Mouse (Mus musculus) erythroblast, adult 5-6 weeks (primary cell): Measurements from ENCODE around the gene Muc20. TPM values are rescaled to one million over a fixed set of nuclear protein-coding genes. Genes with fewer than 3 reads are reported as not detected.

Source experiments
- ATAC-seq: replicated peaks from 2 replicates; pipeline ENCODE4 v1.8.0; 2016; ENCODE audit warnings: moderate number of reproducible peaks, mild to moderate bottlenecking, moderate TSS enrichment, inconsistent platforms; ENCODE audit not compliant: poor library complexity, low FRiP score, severe bottlenecking
- total RNA-seq, 2 experiments: library from RNA; stranded (forward) in 1 of 2; stranded (reverse) in 1 of 2; fragments of 150-400 nt in 1 of 2; fragments of 200-764, 138-1000 nt in 1 of 2; gene quantifications; 2 replicates each; pipeline versions ENCODE4 v1.2.3 to v1.2.4; 2015 to 2017; ENCODE audit warnings: low replicate concordance in 2 of 2

The Muc20 gene
- total RNA-seq, 2 experiments from 2014 or later, result not detected

DNA sequence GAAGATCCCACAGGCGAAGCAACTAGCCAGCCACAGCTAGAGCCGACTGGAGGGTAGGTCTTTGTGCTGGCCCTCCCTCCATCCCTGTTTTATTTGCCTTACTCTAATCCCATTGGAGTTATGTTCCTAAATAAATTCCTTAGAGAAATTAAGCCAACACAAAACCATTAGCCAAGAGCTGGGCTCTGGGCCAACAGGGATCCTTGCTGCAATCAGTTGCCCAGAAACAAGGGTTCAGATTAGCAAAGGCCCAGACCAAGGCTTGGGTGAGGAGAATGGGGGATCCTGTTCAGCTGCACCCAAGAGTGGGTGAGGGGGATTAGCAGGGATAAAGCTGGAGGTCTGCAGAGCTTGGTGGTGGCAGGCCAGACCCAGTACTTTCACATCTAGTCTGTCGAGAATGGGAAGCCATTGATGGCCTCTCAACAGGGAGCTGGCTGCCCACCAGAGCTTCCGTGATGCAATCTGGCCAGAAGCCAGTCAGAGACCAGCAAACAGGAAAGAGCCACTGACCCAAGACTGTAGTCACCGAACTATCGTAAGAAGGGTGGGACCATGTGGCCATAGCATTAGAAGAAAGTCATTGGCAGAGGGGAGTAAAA lies 6.1 kb upstream of the Muc20 start:
- no peak for ATAC-seq

DNA sequence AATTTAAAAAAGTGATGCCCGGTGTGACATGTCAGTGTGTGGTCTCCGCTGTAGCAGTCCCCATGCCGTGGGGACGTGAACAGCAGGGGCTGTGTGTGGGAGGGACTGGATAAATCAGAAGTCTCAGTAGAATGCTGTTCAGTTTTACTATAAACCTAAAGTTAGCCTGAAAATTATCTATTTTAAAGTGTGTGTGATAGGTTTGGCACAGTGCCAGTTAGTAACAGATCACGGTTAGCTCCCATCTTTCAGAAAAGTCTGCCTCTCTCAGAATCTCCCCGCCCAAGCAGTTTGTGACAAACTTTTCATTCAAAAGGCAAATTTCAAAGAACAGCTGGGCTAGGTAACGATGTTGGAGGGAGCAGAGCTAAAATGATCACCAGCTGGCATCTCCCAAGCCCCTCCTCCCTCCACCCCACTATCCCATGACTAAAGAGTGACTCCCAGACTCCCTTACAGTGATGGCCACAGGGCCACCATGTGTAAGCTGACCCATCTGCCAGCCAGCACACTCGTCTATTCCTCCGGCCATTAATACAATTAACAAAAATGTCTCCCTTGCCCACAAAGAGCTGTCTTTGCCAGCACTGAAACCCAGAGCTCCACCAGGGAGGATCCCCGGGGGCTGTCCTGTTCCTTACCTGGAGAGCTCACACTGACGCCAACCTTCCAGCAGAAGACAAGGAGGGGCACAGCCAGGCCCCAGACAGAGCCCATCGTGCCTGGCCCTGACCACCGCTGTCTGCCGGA lies 384 bp downstream of the Muc20 start:
- ATAC-seq, result no peak

DNA sequence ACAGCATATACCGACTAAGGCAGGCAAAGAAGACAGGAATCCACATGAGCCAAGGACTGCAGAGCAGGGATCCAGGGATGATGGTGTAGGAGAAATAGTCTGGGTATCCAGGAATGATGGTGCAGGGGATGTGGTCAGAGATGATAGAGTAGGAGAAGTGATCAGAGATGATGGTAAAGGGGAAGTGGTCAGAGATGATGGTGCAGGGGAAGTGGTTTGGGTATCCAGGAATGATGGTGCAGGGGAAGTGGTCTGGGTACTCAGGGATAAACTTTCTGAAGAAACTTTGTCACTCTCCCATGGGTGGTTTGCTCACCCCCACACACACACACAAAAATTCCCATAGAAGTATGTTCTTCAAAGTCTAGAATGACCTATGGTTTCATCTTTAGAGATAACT lies 2.1 kb downstream of the Muc20 start:
- no peak for ATAC-seq

DNA sequence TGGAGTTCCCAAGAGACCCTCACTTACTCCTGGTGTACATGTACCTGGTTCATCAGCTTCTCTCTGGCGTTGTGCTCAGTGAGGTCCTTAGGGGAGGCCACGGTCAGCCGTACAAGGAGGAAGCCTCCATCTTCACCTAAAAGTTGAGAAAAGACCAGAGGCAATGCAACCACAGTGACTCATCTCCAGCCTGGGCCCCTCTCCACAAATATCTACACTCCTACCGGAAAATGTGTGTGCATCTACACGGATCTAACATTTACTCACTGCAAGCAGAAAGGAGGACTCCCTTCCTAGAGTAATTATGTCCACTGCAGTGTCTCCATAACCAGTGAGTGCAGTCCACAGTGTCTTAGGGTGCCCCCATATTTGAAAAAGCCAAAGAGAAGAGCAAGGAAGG lies 7.2 kb downstream of the Muc20 start:
- no peak for ATAC-seq

DNA sequence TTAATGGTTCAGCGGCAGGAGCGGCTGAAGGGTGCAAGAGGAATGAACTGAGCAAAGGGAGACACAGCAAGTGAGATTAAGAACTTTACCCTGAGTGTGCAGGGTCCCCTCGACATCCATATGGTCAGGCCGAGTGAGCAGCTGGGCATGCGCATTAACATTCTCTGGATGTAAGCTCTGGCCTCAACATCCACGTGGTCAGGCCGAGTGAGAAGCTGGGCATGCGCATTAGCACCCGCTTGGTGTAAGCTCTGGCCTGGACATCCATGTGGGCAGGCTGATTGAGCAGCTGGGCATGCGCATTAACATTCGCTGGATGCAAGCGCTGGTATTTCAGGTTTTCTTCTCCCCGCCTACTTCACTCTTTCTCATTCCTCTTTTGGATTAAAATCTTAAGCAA lies 12.4 kb downstream of the Muc20 start:
- ATAC-seq, result no peak

DNA sequence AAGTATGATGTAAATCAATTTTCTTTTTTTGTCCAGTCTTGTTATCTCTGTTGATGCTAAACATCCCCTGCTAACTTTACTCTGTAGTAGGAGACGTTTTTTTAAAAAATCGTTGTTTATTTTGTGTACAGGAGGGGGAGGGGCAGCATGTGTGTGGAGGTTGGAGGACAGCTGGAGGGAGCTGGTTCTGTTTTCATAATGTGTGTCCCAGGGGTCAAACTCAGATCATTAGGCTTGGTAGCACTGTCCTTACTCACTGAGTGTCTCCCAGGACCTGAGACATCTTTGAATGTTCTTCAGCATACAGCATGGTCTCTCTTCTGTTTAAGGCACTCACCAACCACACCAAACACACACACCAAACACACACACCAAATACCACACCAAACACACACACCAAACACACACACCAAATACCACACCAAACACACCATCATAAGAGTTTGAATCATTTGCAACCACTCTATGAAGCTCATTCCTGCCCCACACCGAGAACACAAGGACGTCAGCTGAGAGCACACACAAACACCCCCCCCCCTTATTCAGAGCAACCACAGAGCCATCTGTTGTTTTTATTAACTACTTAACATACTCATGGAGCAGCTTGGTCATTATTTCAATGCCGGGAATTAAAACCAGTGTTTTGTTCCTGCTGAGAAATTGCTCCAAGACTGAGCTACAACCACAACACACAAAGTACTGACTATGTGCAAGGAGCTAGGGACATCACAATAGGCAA lies 13.7 kb downstream of the Muc20 start:
- no peak for ATAC-seq

DNA sequence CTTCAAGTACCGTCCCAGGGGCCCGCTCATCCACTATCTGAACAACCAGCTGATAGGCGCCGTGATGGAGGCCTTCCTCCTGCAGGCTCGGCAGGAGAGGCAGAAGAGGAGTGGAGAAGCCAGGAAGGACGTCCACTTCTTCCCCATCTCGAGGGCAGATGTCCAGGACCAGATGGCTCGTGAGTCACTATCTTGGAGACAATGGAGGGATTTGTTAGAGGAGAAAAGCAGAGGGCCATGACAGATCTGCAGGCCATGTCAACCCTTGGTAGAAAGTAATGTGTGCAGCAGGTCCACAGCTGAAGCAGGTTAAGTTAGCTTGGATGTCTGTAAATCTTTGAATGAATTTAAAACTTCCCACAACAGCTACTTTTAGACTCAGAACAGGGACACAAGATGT lies 18.3 kb downstream of the Muc20 start:
- ATAC-seq, result no peak

DNA sequence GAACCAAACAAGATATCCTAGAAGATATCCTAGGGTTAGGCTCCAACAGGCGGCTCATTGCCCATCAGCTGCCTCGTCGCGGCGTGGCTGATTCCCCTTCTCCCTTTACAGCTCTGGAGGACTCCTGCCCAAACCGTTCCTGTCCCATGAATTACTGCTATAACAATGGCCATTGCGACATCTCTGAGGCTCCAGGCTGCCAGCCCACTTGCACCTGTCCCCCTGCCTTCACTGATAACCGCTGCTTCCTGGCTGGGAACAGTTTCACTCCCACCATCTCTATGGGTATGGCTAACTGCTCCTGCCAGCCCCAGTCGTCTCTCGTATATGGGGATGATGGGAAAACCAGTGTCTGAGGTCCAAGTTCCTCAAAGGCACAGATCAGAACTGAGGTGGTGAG lies 20.6 kb downstream of the Muc20 start:
- no peak for ATAC-seq

DNA sequence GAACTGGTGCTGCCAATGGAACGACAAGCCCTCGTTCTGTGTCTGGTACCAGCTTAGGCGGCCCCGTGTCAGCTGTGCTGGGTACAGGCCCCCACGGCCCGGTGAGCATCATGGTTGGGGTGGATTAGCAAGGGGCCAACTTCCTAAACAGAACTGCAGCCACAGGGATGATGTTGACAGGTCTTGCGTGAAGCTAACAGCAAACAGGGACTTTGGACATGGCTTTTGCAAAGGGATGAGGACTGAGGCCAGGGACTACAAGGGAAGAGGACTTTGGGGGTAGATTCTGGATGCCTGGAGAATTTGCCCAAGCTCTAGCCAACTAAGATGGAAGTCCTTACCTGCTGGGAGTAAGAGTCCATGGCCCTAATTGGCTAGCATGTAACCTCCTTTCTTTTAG lies 30.3 kb downstream of the Muc20 start:
- no peak for ATAC-seq

DNA sequence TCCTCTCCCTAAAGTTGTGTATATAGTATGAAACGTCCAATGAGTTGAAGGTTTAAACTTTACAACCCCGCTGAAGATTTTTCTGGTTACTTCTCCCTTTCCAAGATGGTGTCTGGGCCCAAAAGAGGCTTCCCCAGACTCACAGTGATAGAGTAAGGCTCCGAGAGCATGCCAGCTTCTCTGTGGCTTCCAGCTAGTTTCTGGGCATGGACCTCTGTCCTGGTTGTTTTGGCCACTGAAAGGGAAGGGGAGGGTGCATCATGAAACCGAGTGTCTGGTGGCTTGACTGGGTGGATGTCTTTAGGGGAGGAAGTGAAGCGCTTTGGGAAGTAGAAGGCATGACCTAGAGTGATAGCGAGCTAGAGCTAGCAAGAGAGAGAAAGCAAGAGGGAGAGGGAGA lies 32.3 kb downstream of the Muc20 start:
- ATAC-seq, result no peak

DNA sequence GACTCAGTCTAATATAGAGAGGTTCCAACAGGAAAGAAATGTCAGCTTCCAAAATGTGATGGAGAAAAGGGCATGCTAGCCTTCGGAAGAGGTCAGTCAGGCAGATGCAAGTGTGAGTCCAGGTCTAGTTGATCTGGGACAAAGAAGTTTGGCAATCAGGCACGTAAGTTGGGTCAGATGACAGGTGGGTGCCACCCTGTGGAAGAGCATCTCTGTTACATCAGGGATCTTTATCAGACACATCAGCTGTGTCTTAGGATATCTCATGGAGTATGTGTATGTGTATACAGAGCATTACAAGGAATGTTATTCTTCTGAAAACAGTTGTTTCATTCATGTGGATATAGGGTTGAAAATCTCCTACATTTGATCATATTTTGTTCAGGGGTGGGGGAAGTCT lies 32.7 kb downstream of the Muc20 start:
- no peak for ATAC-seq

DNA sequence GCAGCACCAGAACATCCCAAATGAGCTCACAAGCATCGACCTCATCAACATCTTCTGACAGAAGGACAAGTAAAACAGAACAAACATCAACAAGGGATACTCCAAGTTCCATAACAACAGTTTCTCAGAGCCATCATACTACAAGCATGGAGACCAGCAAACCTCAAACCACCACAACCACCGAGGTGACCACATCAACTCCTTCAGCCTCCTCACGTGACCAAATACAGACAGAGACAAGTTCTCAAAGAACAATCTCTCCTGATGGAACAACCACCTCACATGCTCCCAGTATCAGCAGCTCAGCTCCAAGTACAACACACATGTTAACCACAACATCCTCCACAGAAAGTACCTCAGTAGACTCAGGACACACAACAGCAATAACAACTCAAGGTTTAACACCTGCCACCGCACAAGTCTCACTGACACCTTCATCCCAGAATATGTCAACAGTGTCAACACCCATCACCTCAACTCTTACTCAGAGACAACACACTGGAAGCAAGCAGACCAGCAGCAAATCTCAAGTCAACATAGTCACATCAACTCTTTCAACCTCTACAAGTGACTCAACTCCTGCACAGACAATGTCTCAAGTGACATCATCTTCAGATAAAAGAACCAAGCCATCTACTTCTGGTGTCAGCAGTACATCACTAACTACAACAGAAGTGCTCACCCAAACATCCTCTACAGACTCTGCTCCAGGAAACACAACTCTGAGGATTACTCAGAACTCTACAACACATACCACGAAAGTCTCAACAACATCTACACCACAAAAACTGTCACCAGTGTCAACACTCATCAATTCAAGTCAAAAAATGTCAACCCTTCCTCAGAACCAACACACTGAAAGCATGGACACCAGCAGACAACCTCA lies 46.8 kb downstream of the Muc20 start:
- no peak for ATAC-seq

DNA sequence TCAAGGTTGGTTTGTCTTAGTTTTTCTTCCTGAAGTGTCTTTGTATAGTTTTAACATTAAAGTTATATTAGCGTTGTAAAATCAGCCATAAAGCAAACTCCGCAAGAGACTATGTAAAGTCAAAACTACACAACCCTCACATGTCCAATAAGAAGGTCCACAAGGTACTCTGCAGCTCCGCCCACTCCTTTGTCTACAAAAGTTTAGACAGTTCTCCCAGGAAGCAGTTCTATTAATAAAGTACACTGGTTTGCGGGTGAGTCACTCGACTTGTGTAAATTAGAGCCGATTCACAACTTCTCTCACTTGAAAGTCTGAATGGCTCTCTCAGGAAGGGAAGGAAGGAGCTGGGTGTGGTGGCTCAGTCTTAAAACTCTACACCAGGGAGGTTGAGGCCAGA lies 51.4 kb downstream of the Muc20 start:
- no peak for ATAC-seq

DNA sequence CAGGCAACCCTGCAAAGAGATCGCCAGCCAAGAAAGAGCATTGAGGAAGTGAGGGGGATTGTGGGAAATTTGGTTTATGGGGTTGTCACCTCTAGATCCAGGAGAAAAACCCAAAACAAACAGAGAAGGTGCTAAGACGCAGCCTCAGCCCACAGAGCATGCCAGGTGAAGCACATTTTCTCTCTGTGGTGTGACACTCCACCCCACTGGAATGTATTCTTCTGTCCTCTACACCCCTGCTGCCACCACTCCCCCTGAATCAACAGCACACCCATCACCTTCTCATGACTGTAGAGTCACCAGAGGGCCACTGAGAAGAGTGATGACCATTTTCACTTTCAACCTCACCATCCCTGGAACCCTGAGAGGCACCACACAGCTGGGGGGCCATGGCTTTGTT lies 54.5 kb downstream of the Muc20 start:
- ATAC-seq, result no peak

DNA sequence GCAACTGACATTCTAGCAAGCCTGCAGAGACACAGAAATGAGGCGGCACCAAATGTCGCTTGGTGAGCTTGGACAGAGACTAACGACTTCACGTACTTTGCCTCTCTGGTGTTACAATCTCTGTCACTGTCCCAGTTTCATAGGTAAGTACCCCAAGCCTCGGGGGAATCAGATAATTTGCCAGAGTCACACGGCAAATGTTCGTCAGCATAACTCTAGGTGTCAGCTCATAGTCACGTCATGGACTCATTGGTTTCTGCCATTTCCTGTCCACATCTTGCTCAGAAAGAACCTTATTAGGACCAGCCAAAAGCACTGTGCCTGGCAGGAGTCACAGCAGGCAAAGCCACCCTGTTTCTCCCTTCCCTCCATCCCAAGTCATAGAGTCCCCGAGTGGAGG lies 55.9 kb downstream of the Muc20 start:
- ATAC-seq, result no peak

DNA sequence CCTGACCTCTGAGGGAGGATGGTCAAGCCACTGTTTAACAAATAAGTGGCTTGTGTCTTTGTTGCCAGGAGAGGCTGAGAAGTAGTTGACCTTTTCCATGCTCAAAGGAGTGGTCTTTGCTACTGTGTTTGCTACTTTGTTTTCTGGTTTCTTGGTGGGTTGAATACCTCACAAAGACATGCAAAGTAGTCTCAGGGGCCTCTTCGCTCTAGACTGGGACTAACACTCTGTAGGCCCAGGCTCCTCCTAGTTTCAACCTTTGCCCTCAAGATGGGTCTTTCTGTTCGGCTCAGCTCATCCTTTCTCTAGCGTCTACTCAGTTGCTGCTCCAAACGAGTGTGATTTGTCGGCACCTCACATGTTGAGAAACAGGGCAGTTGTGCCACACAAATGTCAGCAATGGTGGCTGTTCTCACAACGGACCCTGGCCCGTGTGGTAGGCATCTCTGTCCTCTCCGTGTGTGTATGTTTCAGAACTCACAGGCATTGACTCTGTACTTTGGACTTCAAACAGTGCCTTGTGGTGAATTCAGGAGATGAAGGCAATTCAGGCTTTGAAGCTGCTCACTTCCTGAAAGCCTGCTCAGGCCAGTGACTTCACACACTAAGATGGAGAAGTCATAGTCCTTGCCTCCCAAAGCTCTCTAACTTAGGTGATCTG lies 57.1 kb downstream of the Muc20 start:
- ATAC-seq, result no peak

DNA sequence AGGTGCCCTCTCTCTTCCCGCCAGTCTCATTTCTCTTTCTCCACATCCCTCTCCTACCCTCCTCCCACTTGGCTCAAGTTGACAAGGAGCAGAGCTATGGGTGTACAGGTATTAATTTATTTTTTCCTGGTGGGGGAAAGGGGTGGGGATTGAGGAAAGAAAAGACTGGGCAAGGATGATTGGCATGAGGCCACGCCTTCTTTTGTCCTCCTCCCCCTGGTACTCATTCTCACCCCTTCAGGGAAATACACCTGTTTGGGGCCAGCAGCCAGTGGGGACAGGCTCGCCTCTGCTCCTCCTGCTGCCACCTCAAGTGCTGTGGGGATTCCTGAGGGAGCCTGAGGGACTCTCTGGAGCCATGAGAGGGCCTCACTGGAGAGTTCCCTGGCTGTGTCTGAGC lies 61.2 kb downstream of the Muc20 start:
- no peak for ATAC-seq

DNA sequence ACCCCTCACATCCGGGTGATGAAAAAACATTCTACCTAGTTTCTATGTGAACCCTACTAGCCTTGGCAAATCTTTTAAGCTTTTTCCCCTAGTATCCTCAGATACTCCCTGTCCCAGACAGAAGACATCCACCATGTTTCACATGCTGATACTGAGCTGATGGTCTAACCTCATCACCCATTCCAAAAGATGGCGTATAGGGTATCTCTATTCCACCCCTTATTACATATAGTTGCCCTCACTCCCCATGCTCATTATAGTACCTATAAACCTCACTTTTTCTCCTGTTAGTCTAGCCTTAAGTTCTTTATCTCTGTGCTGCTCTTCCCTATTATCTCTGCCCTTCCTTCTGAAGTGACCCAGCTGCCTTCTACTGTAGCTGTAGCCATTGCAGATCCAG lies 61.6 kb downstream of the Muc20 start, which contains the start of gene Muc4:
Gene Muc4, plus strand, starts transcription at position 301 of the 400 bp plus-strand sequence.
- no peak for ATAC-seq

DNA sequence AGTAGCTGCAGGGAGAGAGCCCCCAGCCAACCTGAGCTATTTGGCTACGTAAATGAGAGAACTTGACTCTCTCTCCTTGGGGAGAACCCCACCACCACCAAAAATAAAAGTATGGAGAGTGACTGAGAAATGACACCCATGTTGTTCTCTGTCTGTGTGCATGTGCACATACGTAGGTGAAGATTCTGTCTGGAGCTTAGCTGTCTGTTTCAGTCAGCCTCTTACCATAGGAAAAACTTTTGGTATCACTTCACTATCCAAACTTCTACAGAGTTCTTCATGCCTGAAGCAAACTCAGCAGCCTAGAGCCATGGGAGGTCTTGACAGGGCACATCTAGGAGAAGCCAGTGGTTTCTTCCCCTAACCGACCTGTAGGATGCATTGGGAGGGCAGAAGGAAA lies 64.0 kb downstream of the Muc20 start:
- ATAC-seq, result no peak

DNA sequence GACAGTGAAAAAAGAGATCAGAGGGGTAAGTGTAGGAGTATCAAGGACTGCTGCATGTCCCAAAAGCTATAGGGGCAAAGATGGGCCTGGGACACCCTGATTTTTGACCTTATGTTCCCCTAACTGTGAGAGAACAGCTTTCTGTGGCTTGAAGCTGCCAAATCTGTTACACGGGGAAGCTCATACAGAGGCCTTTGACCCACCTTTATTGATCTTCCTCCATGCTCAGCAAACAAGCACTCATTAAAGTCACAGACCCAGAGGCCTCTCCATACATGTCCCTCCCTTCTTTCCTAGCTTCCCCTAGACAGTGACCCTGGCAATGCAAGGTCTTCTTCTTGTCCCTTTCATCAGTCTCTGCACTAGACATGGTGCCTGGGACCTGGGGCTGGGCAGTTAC lies 68.5 kb downstream of the Muc20 start:
- no peak for ATAC-seq
